Mouse (Mus musculus): ENCODE results near the gene Bckdha. TPM values are rescaled to one million over a fixed set of nuclear protein-coding genes. Genes with fewer than 3 reads are reported as not detected.

Gene Bckdha
- total RNA-seq (2021), result 10 to 100 TPM; 73.7 to 80.6 TPM
- long read RNA-seq, experiment 1, transcript Bckdha-201 (9 exons, 1,899 nt), result major isoform, 46 of 62 reads
- long read RNA-seq, experiment 1, partial matches to known transcripts, result 10 of 62 reads
- long read RNA-seq, experiment 1, other reads (novel, unspliced or antisense), result 6 of 62 reads
- long read RNA-seq, experiment 2, transcript Bckdha-201 (9 exons, 1,899 nt), result major isoform, 76 of 93 reads
- long read RNA-seq, experiment 2, partial matches to known transcripts, result 15 of 93 reads
- long read RNA-seq, experiment 2, other reads (novel, unspliced or antisense), result 2 of 93 reads

DNA sequence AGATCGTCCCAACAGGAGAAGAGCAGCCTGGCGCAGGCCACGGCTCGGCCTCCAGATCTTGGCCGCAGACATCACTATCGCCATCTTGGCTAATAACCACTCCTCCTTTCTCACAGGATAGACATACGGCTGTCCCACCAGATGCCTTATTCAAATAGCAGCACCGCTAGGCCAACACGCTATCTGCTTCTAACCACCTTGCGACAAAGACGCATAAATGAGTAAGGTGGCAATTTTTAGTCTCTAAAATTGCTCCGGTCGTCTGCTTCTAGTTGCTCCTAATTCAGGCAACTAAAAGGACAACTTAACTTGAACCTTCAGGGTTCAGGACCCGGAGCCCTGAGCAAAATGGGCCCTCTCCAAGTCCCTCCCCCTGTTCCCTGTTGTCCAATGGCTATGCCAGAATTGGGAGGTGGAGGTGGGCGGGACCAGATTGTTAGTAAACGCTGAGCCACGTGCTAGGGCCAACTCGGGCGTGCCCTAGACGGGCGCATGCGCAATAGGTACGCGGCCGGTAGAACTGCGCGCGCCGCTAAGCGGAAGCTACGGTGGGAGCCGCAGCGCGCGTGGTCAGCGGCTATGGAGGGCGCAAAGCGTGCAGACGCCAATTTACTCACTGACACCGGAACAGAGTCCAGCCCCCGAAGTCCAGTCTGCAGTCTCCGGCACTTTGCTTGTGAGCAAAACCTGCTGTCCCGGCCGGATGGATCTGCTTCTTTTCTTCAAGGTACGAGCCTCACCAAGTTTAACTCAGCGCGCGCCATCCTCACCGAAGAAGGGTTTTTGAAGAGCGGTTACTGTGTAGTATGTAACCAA is at the start of gene Bckdha, which contains the start of gene Exosc5:
Gene Bckdha, minus strand, starts transcription at position 325 of the 816 bp plus-strand sequence.
Gene Exosc5, plus strand, starts transcription at position 508 of the 816 bp plus-strand sequence.
- DNase-seq, result peak; percentile 99

DNA sequence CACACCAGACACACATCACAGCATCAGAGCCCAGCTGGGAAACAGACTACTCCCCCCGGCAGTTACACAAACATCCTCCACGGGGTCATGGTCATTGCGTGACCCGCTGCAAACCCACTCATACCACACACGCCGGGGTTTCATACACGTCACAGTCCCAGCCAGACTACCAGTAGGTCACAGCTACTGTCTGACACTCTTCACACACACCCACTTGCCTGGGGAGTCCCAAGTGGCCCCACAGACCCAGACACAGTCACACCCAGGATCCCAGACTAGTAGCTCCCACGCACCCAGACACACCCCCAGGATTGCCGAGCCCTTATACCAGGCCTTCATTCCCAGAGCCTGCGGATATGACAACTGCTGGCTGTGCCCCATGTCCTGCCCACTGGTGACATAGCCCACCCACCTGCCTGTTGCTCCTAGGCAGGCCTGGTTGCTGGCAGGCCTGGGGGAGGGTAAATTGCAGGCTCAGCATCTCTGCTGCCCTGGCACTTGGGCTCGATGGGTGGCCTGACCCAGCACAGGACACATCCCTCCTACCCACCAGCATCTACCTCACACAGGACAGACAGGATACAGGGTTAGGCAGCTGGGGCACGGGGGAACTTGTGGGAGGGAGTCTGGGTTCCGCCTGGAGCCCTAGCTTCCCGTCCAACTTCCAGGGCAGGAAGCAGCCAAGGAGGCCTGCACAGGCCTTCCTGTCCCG is 49.0 kb upstream of the Bckdha start:
- peak; percentile 64 for DNase-seq

DNA sequence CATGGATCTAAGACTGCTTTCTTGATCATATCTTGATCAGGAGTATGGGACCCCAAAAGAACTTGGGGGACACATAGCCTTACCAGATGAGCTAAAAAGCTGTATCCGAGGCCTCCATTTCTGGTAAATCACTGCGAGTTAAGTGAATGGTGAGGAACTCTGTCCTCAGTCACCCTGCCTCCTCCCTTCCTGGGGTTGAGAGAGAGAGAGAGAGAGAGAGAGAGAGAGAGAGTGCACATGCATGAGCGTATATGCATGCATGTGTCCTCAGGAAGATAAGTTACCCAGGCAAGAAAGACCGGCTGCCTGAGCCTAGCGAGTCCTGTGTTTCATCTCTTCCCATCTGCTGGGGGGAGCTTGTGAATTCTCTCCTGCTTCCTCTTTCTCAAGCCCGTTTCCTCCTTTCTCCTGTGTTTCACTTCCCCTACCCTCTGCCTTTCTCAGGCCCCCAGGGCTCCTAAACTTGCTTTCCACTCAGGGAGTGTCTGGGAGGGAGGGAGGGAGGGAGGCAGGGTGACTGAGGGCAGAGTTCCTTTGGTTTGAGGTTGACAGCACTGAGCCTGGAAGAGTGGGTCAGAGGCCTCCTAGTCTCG is 47.9 kb upstream of the Bckdha start:
- no peak for DNase-seq

DNA sequence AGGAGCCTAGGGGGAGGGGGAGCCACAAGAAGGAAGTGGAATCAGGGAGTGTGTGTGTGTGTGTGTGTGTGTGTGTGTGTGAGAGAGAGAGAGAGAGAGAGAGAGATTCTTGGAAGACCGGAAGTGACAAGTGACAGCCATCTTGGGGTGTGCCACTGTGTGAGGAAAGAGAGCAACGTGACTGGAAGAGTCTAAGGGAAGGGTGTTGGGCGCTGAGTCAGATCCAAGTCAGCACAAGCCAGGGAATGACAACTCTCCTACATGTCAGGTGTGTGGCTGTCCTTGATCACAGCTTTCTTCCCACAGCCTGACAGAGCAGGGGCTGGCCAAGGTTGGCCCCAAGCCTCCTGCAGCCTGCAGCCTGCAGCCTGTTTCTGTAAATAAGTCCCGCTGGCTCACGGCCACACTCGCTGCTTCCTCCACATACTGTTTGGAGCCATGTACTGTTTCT is 47.0 kb upstream of the Bckdha start:
- DNase-seq, result no peak

DNA sequence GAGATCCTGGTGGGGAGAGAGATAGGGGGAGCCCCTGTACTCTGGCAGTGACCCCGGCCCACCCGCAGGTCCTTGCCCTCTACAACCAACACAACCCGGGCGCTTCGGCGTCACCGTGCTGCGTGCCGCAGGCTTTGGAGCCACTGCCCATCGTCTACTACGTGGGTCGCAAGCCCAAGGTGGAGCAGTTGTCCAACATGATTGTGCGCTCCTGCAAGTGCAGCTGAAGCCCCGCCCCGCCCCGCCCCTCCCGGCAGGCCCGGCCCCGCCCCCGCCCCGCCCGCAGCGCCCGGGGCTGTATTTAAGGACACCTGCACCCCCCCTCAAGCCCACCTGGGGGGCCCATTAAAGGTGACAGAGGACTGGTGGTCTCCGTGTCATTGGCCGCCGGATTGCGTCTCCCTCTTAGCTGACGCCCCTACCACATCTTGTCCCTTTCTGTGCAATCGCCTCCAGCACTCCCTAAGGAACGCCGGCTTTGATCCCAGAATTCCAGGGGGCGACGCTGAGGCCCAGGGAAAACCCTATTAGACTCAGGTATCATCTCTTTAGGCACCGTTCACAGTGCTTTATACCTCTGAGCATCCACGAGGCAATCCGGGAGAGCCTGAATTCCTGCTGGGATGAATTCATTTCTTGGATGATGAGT is 46.1 kb upstream of the Bckdha start:
- DNase-seq, result no peak

DNA sequence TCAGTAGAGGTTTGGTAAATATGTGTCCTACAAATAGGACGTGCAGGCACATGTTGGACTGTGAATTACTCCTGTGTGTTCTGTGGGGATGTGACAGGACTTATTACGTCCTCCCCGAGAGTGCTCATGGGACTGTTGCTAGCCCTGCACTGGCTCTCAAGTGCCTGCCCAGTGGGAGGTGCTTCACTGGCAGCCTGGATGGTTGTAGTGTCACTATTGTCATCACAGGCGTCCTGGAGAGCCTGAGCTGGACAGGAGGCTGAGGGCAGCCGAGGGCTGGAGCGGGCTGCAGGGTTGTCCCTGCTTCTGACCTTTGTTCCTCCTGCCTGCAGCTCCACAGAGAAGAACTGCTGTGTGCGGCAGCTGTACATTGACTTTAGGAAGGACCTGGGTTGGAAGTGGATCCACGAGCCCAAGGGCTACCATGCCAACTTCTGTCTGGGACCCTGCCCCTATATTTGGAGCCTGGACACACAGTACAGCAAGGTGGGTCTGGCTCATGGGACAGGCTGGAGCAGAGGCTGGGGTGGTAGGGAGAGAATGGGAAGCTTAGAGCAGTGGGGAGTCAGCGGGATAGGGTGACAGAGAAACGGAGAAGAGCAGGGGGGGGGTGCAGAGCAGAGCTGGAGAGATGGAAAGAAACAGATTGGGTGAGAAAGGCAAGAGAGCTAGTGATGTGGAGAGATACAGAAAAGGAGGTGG is 45.2 kb upstream of the Bckdha start:
- DNase-seq, result no peak

DNA sequence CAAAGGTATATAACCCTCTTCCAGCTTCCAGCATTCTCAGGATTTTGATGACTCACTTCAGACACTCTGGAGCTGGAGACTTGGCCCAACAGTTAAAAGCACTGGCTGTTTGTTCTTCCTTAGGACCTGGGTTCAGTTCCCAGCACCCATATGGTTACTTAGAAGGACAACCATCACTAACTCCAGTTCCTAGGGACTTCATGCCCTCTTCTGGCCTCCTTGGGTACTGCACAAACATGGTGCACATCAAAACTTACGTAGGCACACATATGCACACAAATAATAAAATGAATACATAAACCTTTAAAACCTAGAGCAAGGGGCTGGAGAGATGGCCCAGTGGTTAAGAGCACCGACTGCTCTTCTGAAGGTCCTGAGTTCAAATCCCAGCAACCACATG is 43.6 kb upstream of the Bckdha start:
- DNase-seq, result no peak

DNA sequence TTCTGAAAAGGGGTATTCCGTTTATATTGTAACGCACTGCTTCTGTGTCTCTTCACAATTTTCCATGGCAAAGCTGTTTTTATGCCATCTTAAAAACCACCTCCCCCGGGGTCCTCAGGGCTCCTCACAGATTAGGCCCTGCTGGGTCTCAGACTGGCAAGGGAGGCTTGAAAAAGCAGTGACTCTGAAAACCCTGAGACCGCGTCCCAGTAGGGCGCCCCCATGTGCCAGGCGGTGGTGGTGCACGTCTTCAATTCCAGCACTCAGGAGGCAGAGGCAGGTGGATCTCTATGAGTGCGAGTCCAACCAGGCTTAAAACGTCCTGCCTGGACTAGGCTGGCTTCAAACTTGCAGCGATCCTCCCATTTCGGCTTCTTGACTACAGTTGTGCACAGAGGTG is 42.0 kb upstream of the Bckdha start:
- DNase-seq, result no peak

DNA sequence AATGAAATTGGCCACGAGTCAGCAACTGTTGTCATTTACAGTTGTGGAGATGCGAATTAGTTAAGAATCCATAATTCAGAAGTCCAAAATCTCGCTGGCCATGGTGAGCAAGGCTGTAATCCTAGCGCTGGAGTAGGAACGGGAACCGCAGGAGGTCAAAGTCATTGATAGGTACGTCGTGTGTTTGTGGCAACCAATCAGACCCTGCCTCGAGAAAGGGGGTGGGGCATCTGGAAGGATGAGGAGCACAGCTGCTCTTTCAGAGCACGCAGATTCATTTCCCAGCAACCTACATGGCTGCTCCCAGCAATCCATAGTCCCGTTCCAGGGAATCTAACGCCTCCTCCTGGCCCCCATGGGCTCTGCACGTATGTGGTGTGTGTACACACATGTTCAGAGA is 41.1 kb upstream of the Bckdha start:
- no peak for DNase-seq

DNA sequence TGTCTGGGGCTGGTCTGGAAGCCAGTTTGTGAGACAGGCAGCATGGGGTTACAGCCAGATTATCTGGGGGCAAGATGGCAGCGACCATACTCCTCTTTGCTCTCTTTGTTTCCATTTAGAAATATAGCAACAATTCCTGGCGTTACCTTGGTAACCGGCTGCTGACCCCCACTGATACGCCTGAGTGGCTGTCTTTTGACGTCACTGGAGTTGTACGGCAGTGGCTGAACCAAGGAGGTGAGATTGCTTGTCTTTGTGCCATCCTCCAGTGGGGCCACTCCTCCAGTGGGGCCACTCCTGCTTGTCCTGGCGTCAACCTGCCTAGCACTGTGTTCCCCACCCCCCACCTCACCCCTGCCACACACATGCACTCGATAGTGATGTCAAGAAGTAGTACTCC is 35.3 kb upstream of the Bckdha start:
- no peak for DNase-seq

DNA sequence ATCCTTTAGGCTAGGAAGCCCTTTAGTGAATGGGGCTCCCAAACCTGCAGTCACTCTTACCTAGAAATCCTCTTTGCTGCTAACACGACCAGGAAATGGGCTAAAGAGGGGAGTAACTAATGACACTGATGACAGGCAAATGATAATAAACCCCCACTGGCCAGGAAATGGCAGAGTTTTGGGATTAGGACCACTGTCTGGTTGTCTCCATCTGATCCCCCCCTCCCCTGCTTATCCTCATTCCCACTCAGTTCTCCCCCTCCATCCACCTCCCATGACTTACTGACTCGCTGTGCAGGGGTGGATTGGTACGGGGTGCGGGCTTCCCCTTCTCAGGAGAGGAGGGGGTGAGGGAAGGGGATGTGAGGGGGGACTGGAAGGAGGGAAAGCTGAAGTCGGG is 31.3 kb upstream of the Bckdha start:
- DNase-seq, result no peak

DNA sequence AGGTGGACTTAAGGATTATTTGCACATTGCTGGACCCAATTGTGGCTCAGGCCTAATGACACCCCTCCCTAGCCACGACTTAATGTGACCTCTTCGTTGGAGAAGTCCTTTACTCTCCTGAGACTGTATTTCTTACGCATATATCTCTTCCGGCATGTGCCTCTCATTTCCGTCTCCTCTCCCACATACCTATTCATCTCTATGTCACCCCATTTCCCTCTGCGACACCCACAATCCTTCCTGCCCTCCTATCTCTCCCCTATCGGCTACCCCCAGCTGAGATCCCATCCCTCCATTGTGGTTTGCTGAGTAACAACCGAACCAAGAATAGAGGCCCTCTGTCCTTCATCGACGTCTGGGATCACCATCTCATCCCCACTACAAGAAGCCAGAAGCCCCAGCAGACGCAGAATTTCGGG is 30.8 kb upstream of the Bckdha start:
- DNase-seq, result no peak

DNA sequence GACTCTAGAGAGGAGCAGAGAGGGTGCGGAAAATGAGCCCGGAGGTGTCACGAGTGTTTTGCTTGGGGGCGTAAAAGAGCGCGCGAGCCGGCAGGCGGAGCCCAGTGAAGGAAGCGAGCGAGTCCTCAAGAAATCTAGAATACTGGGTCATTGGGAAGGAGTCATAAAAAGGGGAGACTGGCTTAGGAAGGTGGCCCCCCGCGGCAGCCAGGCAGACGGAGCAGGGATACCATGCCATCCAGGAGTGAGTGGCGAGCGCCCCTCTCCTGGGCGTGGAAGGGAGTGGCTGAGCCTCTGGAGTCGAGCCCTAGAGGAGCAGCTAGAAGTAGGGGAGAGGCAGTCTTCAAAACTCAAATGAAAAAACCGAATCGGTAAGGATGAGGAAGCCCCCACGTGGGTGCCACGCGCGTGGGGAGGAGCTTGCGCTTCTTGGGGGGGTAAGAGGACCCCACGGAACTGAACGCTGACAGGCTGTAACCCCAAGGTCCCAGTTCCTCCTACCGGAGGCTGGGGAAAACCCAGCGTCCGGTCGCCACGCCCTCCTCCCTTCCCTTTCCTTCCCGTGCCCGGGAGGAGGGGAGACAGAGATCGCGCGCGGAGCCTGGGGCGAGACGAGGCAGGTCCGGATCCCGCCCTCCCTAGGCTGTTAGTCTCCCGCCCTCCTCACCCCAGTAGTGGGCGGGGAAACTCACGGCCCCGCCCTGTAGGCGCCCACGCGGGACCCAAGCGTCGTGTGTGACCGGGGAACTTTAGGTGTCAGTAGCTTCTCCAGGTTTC is 30.2 kb upstream of the Bckdha start:
- peak; percentile 79 for DNase-seq

DNA sequence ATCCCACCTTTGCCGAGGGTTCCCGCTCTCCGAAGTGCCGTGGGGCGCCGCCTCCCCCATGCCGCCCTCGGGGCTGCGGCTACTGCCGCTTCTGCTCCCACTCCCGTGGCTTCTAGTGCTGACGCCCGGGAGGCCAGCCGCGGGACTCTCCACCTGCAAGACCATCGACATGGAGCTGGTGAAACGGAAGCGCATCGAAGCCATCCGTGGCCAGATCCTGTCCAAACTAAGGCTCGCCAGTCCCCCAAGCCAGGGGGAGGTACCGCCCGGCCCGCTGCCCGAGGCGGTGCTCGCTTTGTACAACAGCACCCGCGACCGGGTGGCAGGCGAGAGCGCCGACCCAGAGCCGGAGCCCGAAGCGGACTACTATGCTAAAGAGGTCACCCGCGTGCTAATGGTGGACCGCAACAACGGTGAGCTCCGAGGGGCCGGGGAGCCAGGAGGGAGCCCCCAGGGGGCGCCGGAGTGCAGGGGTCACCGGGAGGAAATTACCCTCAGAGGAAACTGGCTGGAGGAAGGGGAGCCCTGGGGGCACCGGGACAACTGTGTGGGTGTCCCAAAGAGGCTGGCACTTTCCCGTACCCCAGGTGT is 29.1 kb upstream of the Bckdha start:
- no peak for DNase-seq

DNA sequence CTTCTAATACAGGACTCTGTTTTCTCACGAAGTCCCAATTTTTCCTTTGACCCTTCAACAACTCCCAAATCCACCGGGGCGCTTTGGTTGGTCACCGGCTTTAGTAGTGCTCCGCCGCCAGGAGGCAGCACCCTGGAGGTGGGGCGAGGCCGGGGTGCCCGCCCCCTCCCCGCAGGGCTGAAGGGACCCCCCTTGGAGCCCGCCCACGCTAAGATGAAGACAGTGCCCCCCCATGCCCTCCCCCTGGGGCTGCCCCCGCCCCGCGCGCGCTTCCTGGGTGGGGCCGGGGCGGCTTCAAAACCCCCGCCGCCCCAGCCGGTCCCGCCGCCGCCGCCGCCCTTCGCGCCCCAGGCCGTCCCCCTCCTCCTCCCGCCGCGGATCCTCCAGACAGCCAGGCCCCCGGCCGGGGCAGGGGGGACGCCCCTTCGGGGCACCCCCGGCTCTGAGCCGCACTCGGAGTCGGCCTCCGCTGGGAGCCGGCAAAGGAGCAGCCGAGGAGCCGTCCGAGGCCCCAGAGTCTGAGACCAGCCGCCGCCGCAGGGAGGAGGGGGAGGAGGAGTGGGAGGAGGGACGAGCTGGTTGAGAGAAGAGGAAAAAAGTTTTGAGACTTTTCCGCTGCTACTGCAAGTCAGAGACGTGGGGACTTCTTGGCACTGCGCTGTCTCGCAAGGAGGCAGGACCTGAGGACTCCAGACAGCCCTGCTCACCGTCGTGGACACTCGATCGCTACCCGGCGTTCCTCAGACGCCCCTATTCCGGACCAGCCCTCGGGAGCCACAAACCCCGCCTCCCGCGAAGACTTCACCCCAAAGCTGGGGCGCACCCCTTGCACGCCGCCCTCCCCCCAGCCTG is 28.1 kb upstream of the Bckdha start, which contains the start of gene Tgfb1:
Gene Tgfb1, plus strand, starts transcription at position 323 of the 852 bp plus-strand sequence.
- peak; percentile 86 for DNase-seq

DNA sequence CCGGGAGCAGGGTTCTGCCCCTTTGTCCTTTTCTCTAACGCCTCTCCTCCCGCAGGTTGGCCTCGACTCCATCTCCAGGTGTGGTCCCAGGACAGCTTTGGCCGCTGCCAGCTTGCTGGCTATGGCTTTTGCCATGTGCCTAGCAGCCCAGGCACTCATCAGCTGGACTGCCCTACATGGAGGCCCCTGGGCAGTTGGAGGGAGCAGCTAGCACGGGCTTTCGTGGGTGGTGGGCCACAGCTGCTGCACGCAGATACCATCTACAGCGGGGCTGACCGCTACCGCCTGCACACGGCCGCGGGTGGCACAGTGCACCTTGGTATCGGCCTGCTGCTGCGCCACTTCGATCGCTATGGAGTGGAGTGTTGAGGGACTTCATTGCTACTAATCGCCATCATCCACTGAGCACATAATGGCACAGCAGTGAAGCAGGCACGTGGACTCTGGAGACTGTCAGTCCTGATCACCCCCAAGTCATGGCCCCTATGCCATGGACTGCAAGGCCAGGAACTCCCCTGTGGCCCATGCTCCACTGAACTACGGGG is 27.2 kb upstream of the Bckdha start:
- DNase-seq, result no peak

DNA sequence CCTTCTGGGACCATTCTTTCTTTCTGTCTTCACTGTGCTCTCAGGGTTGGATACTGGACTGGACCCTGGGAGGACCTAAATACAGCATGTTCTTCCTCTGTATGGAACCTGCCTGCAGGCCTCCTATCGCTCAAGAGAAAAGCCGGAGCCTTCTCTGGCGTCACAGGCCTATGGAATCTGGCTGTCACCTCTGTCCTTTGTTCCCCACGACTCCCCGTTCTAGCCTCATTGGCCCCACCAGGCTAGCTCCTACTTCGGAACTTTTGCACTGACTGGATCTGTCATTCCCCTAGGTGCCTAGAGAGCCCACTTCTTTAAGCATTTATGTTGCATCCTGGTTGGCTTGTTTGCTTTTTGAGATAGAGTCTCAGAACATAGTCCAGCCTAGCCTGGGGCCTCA is 25.9 kb upstream of the Bckdha start:
- DNase-seq, result no peak

DNA sequence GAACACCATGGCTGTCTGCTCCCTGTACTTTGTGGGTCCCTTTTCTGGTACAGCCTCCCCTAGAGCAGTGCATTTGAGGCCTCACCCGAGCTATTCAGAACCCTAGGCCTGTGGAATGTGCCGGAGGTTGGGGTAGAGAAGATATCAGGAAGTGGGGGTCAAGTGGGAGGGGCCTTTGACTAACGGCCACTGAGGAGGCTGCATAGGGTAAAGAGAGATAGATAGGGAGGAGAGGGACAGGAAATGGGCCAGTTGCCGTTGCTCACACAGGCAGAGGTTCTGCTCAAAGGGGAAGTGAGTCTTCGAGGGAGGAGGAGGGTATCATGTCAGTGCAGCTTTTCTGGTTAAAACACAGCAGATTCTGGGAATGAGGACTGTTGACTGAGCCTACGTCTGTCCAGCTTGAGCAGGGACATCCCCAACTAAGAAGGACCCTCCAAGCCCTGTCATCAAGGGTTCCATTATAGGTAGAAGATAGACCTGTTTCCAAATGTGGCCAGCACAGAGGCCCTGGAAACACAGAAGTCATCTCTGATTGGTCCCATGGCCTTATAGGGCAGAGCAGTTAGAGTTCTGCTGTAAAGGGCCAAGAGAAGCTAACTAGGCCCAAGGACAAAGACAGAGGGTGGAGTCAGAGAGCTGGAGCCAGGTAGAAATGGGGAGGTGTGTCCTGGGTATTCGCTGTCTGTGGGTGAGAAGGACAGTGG is 24.8 kb upstream of the Bckdha start:
- no peak for DNase-seq
